In the genomic region with DNA sequence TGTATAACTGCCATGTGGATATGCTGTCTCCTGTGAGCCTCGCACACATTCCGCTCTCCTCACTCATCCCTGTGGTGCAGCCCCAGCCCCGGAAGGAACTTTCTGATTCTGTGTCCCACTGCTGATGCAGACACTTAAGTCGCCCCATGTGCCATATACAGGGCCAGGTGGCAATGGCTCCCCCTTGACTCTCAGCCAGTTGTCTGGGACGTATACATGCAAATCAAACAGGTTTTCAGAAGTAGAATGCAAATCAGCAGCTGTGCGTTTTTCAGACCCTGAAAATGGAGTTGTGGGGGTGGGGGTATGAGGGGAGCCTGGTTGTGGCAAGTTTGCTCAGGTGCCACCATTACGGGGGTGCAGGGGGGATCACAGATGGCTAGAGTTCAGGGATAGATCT, we compare ENCODE assay signal across 20 mouse cellular contexts.
DNase-seq lines count a peak whose midpoint lies in the region; ATAC-seq and TF ChIP-seq lines count a peak whose summit lies in the region.
"Had no signal": no experiment of that assay in that cellular context is flagged by ENCODE, and none has a peak within 500 bp of the region (broad histone marks: within the 10 kb centered on the region; RNA-seq: fewer than 3 reads in every experiment).

No protein-coding gene starts in this region.

- no peak overlapping the region for H3K4me2 ChIP-seq in forebrain, postnatal 0 days (ENCODE audit: low read depth)
- H3K4me2 ChIP-seq in forebrain, embryonic 11.5 days (ENCODE audit: low read depth, low read length, severe bottlenecking): no peak overlapping the region
- no peak overlapping the region for H3K4me2 ChIP-seq in CH12.LX (ENCODE audit: insufficient read depth, low read depth, poor library complexity, severe bottlenecking)
- H3K4me2 ChIP-seq: embryonic facial prominence, embryonic 12.5 days; forebrain, embryonic 13.5 days had no signal

- no peaks in the 10 kb centered on the region for H3K4me1 ChIP-seq in forebrain, postnatal 0 days (ENCODE audit: insufficient read depth)
- no peaks in the 10 kb centered on the region for H3K4me1 ChIP-seq in forebrain, embryonic 11.5 days (replicated peaks; ENCODE audit: control insufficient read depth, insufficient read depth, low read length)
- H3K4me1 ChIP-seq in CH12.LX (ENCODE audit: control insufficient read depth in 1 of 2, insufficient read depth in 2 of 2): peaks cover 16 to 26% of the 10 kb centered on the region in 2 experiments
- H3K4me1 ChIP-seq: embryonic facial prominence, embryonic 10.5 days; embryonic facial prominence, embryonic 12.5 days; forebrain, embryonic 13.5 days had no signal

- H3K27me3 ChIP-seq in forebrain, postnatal 0 days (ENCODE audit: insufficient read depth, low read length): 0 out of 2 replicates have a peak, but pooled peaks cover 5% of the 10 kb centered on the region
- H3K27me3 ChIP-seq in forebrain, embryonic 11.5 days (ENCODE audit: control insufficient read depth, insufficient read depth, low read length): no peaks in the 10 kb centered on the region
- no peaks in the 10 kb centered on the region for H3K27me3 ChIP-seq in CH12.LX (replicated peaks)
- H3K27me3 ChIP-seq: embryonic facial prominence, embryonic 12.5 days; forebrain, embryonic 13.5 days had no signal

- WGBS in forebrain, postnatal 0 days: 69% methylated on average over 7 of the region's 7 CpGs
- WGBS in forebrain, embryonic 11.5 days: 88% methylated on average over 7 of the region's 7 CpGs

- DNase-seq in forebrain, postnatal 0 days: peak; percentile 25
- DNase-seq in forebrain, embryonic 11.5 days (ENCODE audit: low spot score): no peak
- DNase-seq in A20 (ENCODE audit: low read depth, low spot score) (peak; percentile 37), CH12.LX (ENCODE audit: extremely low read depth) (peak; percentile 17)
- no peak for DNase-seq in heart, postnatal 10 days
- no peak for DNase-seq in kidney, adult 8-10 months
- DNase-seq: adrenal gland, adult 2 months; adrenal gland, postnatal 10 days; adrenal gland, postnatal 25 days; B cell, adult 2 months; cerebellum, adult 11-12 months; cerebellum, adult 2 months; cerebellum, adult 9-10 months; cerebellum, postnatal 10 days; cerebellum, postnatal 25 days had no signal

- no peak for TF ChIP-seq RAD21 in CH12.LX (IDR thresholded peaks at IDR 0.05; ENCODE audit: low read depth, low read length)

- intact Hi-C loops in heart, postnatal 10 days (cut with DNase I): no loop called here

- no peak overlapping the region for H3K9ac ChIP-seq in forebrain, postnatal 0 days
- no peak overlapping the region for H3K9ac ChIP-seq in forebrain, embryonic 11.5 days (ENCODE audit: low read length)
- H3K9ac ChIP-seq in CH12.LX (ENCODE audit: insufficient read depth, low read depth): no peak overlapping the region
- H3K9ac ChIP-seq: embryonic facial prominence, embryonic 12.5 days; forebrain, embryonic 13.5 days had no signal

- no peak overlapping the region for H3K4me3 ChIP-seq in forebrain, postnatal 0 days (ENCODE audit: low read depth, low read length)
- no peak overlapping the region for H3K4me3 ChIP-seq in forebrain, embryonic 11.5 days (ENCODE audit: low read depth, low read length)
- H3K4me3 ChIP-seq in CH12.LX (replicated peaks in 1 of 3; ENCODE audit: low read depth in 2 of 3, low read length in 2 of 3, poor library complexity in 1 of 3): no peak overlapping the region
- H3K4me3 ChIP-seq: embryonic facial prominence, embryonic 10.5 days; embryonic facial prominence, embryonic 12.5 days; forebrain, embryonic 13.5 days had no signal

- H3K9me3 ChIP-seq in forebrain, postnatal 0 days (ENCODE audit: low read length): no peaks in the 10 kb centered on the region
- H3K9me3 ChIP-seq in forebrain, embryonic 11.5 days (ENCODE audit: control insufficient read depth, low read length): no peaks in the 10 kb centered on the region
- H3K9me3 ChIP-seq in CH12.LX (replicated peaks; ENCODE audit: low read length): no peaks in the 10 kb centered on the region
- H3K9me3 ChIP-seq: embryonic facial prominence, embryonic 10.5 days; embryonic facial prominence, embryonic 12.5 days; forebrain, embryonic 13.5 days had no signal

- in situ Hi-C loops in CH12.LX (cut with MboI; ENCODE audit: low pct_ligation_motif_present, low pct_unique_long_range_greater_than_20kb, low sequenced_read_pairs): no loop called here

- no peak for ATAC-seq in forebrain, postnatal 0 days
- no peak for ATAC-seq in forebrain, embryonic 11.5 days (replicated peaks; ENCODE audit: low FRiP score)
- ATAC-seq: CD4-positive, CD25-positive, alpha-beta regulatory T cell, adult 4 months; forebrain, embryonic 13.5 days; forebrain, embryonic 16.5 days had no signal

- H3K79me2 ChIP-seq in CH12.LX (replicated peaks; ENCODE audit: control insufficient read depth, extremely low read depth, insufficient read depth, poor library complexity, severe bottlenecking): no peaks in the 10 kb centered on the region

- TF ChIP-seq POLR2A in CH12.LX (IDR thresholded peaks at IDR 0.05; ENCODE audit: low read depth, low read length): no peak

- H3K27ac ChIP-seq in forebrain, postnatal 0 days (ENCODE audit: low read depth, low read length): no peak overlapping the region
- H3K27ac ChIP-seq in forebrain, embryonic 11.5 days (ENCODE audit: low read depth, low read length): no peak overlapping the region
- no peak overlapping the region for H3K27ac ChIP-seq in CH12.LX (ENCODE audit: insufficient read depth, low read depth)
- H3K27ac ChIP-seq: embryonic facial prominence, embryonic 10.5 days; embryonic facial prominence, embryonic 12.5 days; forebrain, embryonic 13.5 days had no signal

- TF ChIP-seq CTCF in forebrain, postnatal 0 days (IDR thresholded peaks at IDR 0.05; ENCODE audit: low read depth): no peak
- TF ChIP-seq CTCF in CH12.LX (conservative IDR thresholded peaks at IDR 0.05 in 1 of 2, IDR thresholded peaks at IDR 0.05 in 1 of 2; ENCODE audit: low read depth in 2 of 2, low read length in 2 of 2): no peak

- dilution Hi-C loops in CH12.LX (cut with MboI; ENCODE audit: extremely low pct_ligation_motif_present, extremely low pct_unique_long_range_greater_than_20kb, low sequenced_read_pairs): no loop called here

- H3K36me3 ChIP-seq in forebrain, postnatal 0 days (ENCODE audit: insufficient read depth): no peaks in the 10 kb centered on the region
- no peaks in the 10 kb centered on the region for H3K36me3 ChIP-seq in forebrain, embryonic 11.5 days (ENCODE audit: control insufficient read depth, insufficient read depth, low read length)
- no peaks in the 10 kb centered on the region for H3K36me3 ChIP-seq in CH12.LX (replicated peaks in 1 of 2; ENCODE audit: control insufficient read depth in 1 of 2, insufficient read depth in 1 of 2, low read length in 1 of 2)
- H3K36me3 ChIP-seq: embryonic facial prominence, embryonic 10.5 days; embryonic facial prominence, embryonic 12.5 days had no signal

- TF ChIP-seq EP300 in CH12.LX (IDR thresholded peaks at IDR 0.05; ENCODE audit: low read length): peak; percentile 44; the same call in 1 of the 2 replicates

TF ChIP-seq in CH12.LX, 34 proteins besides CTCF, POLR2A, EP300 and RAD21:
- TF ChIP-seq ETS1 (conservative IDR thresholded peaks at IDR 0.05; ENCODE audit: low read depth, low read length) (0 out of 2 replicates have a peak, but pooled peaks have one; percentile 11), BHLHE40 (IDR thresholded peaks at IDR 0.05; ENCODE audit: low read depth, low read length) (peak; percentile 37; the same call in 1 of the 2 replicates), TCF12 (IDR thresholded peaks at IDR 0.05; ENCODE audit: low read depth, low read length) (peak; percentile 66; the same call in 1 of the 2 replicates), CHD2 (IDR thresholded peaks at IDR 0.05; ENCODE audit: low read length) (no peak)

Comparison
In these comparisons a context has a peak if more than half of its experiments do, and no peak if none do; other contexts are left out.
1. DNase-seq: peak in forebrain, postnatal 0 days (single experiment), A20 (single experiment) and CH12.LX (single experiment); none in forebrain, embryonic 11.5 days (single experiment), heart, postnatal 10 days (0 of 2) and kidney, adult 8-10 months (0 of 2).